ENCODE assay signal across 21 mouse cellular contexts in the genomic region with DNA sequence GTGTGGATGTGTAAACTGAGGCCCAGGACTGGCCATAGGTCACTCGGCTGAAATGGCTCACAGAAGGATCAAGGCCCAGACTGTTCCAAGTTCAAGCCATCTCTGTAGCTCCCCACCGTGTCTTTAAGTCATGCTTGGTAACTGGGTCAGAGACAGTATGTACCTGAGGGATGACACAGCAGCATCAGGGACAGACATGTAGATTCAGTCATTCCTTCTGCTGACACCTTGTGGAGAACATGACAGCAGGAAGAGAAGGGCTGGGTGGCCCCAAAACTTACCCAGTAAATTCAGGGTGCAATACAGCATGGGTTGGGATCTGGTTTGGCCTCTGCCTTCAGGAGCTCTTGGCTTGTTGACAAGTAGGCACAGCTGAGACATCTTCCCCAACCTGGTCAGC. TPM values are rescaled to one million over a fixed set of nuclear protein-coding genes. Genes with fewer than 3 reads are reported as not detected.
DNase-seq lines count a peak whose midpoint lies in the region; ATAC-seq and TF ChIP-seq lines count a peak whose summit lies in the region.
"Had no signal": no experiment of that assay in that cellular context is flagged by ENCODE, and none has a peak within 500 bp of the region (broad histone marks: within the 10 kb centered on the region; RNA-seq: fewer than 3 reads in every experiment).

No protein-coding gene starts in this region.

- H3K79me2 ChIP-seq in heart, adult 2 months (replicated peaks; ENCODE audit: control insufficient read depth, insufficient read depth, low read length) = no peaks in the 10 kb centered on the region

- no peaks in the 10 kb centered on the region for H3K9me3 ChIP-seq in heart, embryonic 12.5 days (replicated peaks)
- no peaks in the 10 kb centered on the region for H3K9me3 ChIP-seq in kidney, embryonic 15.5 days (replicated peaks)
- H3K9me3 ChIP-seq: heart, embryonic 15.5 days; hindbrain, embryonic 15.5 days; limb, embryonic 10.5 days had no signal

- 88% methylated on average over 2 of the region's 2 CpGs for WGBS in heart, adult 2 months
- WGBS in heart, embryonic 12.5 days = 85% methylated on average over 2 of the region's 2 CpGs
- 63% methylated on average over 2 of the region's 2 CpGs for WGBS in spleen, adult 2 months
- WGBS in kidney, embryonic 15.5 days = 79% methylated on average over 2 of the region's 2 CpGs

- no peak overlapping the region for H3K9ac ChIP-seq in heart, adult 2 months (ENCODE audit: low read depth, low read length)
- no peak overlapping the region for H3K9ac ChIP-seq in heart, embryonic 12.5 days
- H3K9ac ChIP-seq in kidney, embryonic 15.5 days = no peak overlapping the region
- H3K9ac ChIP-seq: heart, embryonic 15.5 days; hindbrain, embryonic 15.5 days had no signal

- no peak overlapping the region for H3K4me3 ChIP-seq in heart, adult 2 months
- no peak overlapping the region for H3K4me3 ChIP-seq in heart, embryonic 12.5 days
- no peak overlapping the region for H3K4me3 ChIP-seq in spleen, adult 2 months (ENCODE audit: extremely low read depth, insufficient read depth, insufficient read length)
- no peak overlapping the region for H3K4me3 ChIP-seq in kidney, embryonic 15.5 days (replicated peaks)
- H3K4me3 ChIP-seq: erythroblast, embryonic 14.5 days; heart, embryonic 15.5 days; hindbrain, embryonic 15.5 days; limb, embryonic 10.5 days had no signal

- peak overlapping the region; percentile 57 for H3K27ac ChIP-seq in heart, adult 2 months
- H3K27ac ChIP-seq in heart, embryonic 12.5 days (ENCODE audit: poor library complexity, severe bottlenecking) = no peak overlapping the region
- peak overlapping the region; percentile 94 for H3K27ac ChIP-seq in spleen, adult 2 months (ENCODE audit: insufficient read depth, low read length)
- no peak overlapping the region for H3K27ac ChIP-seq in kidney, embryonic 15.5 days
- H3K27ac ChIP-seq: heart, embryonic 15.5 days; hindbrain, embryonic 15.5 days; limb, embryonic 10.5 days had no signal

- H3K4me1 ChIP-seq in heart, adult 2 months (ENCODE audit: control insufficient read depth, insufficient read depth, low read length) = peaks cover 26% of the 10 kb centered on the region
- H3K4me1 ChIP-seq in heart, embryonic 12.5 days (replicated peaks) = peaks cover 34% of the 10 kb centered on the region
- peaks cover 68% of the 10 kb centered on the region; the same call in 1 of the 2 replicates for H3K4me1 ChIP-seq in spleen, adult 2 months (ENCODE audit: control insufficient read depth, insufficient read depth, insufficient read length)
- peaks cover 30% of the 10 kb centered on the region for H3K4me1 ChIP-seq in kidney, embryonic 15.5 days

- TF ChIP-seq POLR2A in heart, adult 2 months (IDR thresholded peaks at IDR 0.05; ENCODE audit: insufficient read depth, low read depth, low read length) = no peak
- TF ChIP-seq POLR2A in spleen, adult 2 months (IDR thresholded peaks at IDR 0.05; ENCODE audit: low read depth, low read length) = no peak

- intact Hi-C loops in heart, adult 2 months (cut with DNase I) = no loop called here

- DNase-seq in CD4-positive, CD25-positive, alpha-beta regulatory T cell, adult 2 months (ENCODE audit: low read depth, low spot score) = peak; percentile 53
- DNase-seq in heart, adult 2 months = no peak
- DNase-seq in spleen, adult 2 months (ENCODE audit: low read depth in 1 of 2, low spot score in 2 of 2) = no peak
- DNase-seq in spleen, postnatal 14 days (ENCODE audit: low spot score in 2 of 2) = no peak
- peak; percentile 33 for DNase-seq in thymus, postnatal 25 days
- DNase-seq: heart, postnatal 4 days; kidney, adult 18-20 months; kidney, postnatal 10 days; liver, postnatal 0 days; lung, postnatal 14 days; retina, postnatal 1 day had no signal

- TF ChIP-seq EP300 in heart, adult 2 months (IDR thresholded peaks at IDR 0.05; ENCODE audit: insufficient read depth, low read depth, low read length) = no peak

- ATAC-seq in CD4-positive, CD25-positive, alpha-beta regulatory T cell, adult 4 months = no peak
- no peak for ATAC-seq in heart, embryonic 12.5 days (ENCODE audit: insufficient number of reproducible peaks, low FRiP score)
- ATAC-seq in kidney, embryonic 15.5 days (replicated peaks; ENCODE audit: low FRiP score) = no peak
- ATAC-seq: forebrain, embryonic 14.5 days; liver, postnatal 0 days; midbrain, embryonic 16.5 days had no signal

- no peak overlapping the region for H3K4me2 ChIP-seq in heart, embryonic 12.5 days
- no peak overlapping the region for H3K4me2 ChIP-seq in kidney, embryonic 15.5 days
- H3K4me2 ChIP-seq: heart, embryonic 15.5 days; hindbrain, embryonic 15.5 days had no signal

- H3K36me3 ChIP-seq in heart, adult 2 months (ENCODE audit: control insufficient read depth, insufficient read depth, low read length) = no peaks in the 10 kb centered on the region
- H3K36me3 ChIP-seq in heart, embryonic 12.5 days = peaks cover 14% of the 10 kb centered on the region
- peaks cover 6% of the 10 kb centered on the region; the same call in 1 of the 2 replicates for H3K36me3 ChIP-seq in spleen, adult 2 months (ENCODE audit: control insufficient read depth, insufficient read depth, low read length)
- H3K36me3 ChIP-seq in kidney, embryonic 15.5 days = peaks cover 37% of the 10 kb centered on the region

- no peak for TF ChIP-seq CTCF in heart, adult 2 months (IDR thresholded peaks at IDR 0.05)
- TF ChIP-seq CTCF in spleen, adult 2 months (IDR thresholded peaks at IDR 0.05; ENCODE audit: extremely low read depth, insufficient read depth, insufficient read length, insufficient replicate concordance) = no peak

- no peaks in the 10 kb centered on the region for H3K27me3 ChIP-seq in heart, adult 2 months (ENCODE audit: control insufficient read depth, insufficient read depth, low read length)
- peaks cover 10% of the 10 kb centered on the region for H3K27me3 ChIP-seq in heart, embryonic 12.5 days (replicated peaks)
- H3K27me3 ChIP-seq in spleen, adult 2 months (ENCODE audit: control insufficient read depth, insufficient read depth, low read length) = no peaks in the 10 kb centered on the region
- no peaks in the 10 kb centered on the region for H3K27me3 ChIP-seq in kidney, embryonic 15.5 days
- H3K27me3 ChIP-seq: CH12.LX; heart, embryonic 15.5 days; hindbrain, embryonic 15.5 days had no signal

RNA-seq across cellular contexts. Expression of a gene that starts 13.9 kb away (rescaled TPM):
- polyA plus RNA-seq in CD4-positive, CD25-positive, alpha-beta regulatory T cell, adult 4 months (2017; shearing (Covaris generic)) = 1 to 10 TPM; 2.7 to 5.0 TPM
- 10 to 100 TPM; 61.9 to 87.4 TPM for total RNA-seq in heart, adult 2 months (2021)
- polyA plus RNA-seq in heart, adult 2 months (2012; rRNA removed) = 44.5 and 55.4 TPM in 2 replicates
- polyA plus RNA-seq in heart, embryonic 12.5 days (2016; fragmentation: Nextera tagmentation; extraction: Ambion mirVana) = 24.0 and 24.5 TPM in 2 replicates
- polyA plus RNA-seq in spleen, adult 2 months (2012; rRNA removed) = 73.4 and 99.1 TPM in 2 replicates
- 31.5 and 33.1 TPM in 2 replicates for polyA plus RNA-seq in kidney, embryonic 15.5 days (2015; fragmentation: Nextera tagmentation; extraction: Ambion mirVana)

Comparison
In these comparisons a context has a peak if more than half of its experiments do, and no peak if none do; other contexts are left out.
1. H3K27ac ChIP-seq: peak in heart, adult 2 months (single experiment) and spleen, adult 2 months (single experiment); none in heart, embryonic 12.5 days (single experiment) and kidney, embryonic 15.5 days (single experiment).
2. DNase-seq: peak in CD4-positive, CD25-positive, alpha-beta regulatory T cell, adult 2 months (single experiment) and thymus, postnatal 25 days (single experiment); none in heart, adult 2 months (0 of 2), spleen, adult 2 months (0 of 2) and spleen, postnatal 14 days (0 of 2).